Mouse (Mus musculus): ENCODE data around the gene Mtrex.

Mtrex gene

DNA sequence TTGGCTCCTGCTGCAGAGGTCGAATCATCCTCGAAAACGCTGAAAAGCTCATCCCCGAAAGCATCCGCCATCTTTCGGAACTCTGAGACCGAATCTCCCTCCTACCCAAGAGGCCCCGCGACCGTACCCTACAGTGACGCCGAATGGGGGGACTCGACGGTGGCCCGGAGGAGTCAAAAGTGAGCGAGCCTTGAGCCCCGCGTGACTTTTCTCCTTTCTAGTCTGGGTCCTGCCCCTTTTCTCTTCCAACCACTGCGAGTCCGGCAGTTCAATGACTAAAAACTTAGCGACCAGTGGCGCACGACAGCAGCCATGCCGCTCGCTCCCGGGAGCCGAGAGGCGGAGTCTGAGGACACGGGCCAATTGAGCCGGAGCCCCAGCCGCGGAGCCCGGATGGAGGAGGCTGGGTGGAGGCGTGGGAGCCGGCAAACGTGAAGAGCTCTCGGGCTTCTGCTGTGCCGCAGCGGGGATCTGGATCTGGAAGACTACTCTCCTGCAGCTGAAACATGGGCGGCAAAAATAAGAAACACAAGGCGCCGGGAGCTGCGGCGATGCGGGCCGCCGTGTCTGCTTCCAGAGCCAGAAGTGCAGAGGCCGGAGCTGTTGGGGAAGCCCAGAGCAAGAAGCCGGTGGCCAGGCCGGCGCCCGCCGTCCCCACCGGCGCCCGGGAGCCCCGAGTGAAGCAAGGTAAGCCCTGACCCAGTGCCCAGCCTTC, at the start of gene Mtrex, which contains the start of gene Dhx29:
TSS of gene Mtrex (minus strand) at position 112 of the 715 bp plus-strand sequence.
TSS of gene Dhx29 (plus strand) at position 168 of the 715 bp plus-strand sequence.
- DNase-seq (ENCODE audit: low spot score in 2 of 2) = peak; percentile 98 to 99

DNA sequence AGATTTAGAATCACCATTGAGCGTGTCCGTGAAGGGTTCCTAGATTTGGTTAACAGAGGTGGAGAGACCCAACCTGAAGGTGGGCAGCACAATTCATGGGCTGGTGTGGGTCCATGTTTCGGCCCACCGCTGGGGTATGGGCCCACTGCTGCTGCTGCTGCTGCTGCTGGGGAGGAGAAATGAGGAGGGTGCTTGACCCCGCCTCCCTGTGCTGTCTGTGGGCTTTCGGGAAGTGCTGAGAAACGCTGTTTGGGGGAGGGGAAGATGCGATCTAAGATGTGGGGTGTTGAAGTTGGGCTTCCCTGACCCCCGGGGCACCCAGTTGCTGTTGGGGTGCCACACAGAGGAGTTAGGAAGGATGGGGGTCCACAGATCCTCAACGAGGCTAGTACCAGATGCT, 49.5 kb upstream of the Mtrex start:
- DNase-seq (ENCODE audit: low spot score in 2 of 2) = no peak

DNA sequence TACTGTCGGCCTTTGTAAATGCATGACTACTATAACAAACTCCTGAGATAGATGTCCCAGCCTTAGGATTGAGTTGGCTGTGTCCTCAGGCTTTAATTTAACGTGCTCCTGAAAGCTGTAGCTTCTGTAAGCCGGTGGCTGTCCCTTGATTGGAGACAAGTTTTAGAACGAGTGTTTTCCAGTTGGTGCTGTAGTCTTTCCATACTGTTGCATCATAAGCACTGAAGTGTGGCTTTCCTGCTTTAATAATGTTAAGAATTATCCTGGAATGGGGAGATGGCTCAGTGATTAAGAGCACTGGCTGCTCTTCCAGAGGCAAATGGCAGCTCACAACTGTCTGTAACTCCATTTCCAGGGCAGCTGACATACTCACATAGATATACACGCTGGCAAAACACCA, 40.1 kb upstream of the Mtrex start:
- DNase-seq (ENCODE audit: low spot score in 2 of 2) = no peak

DNA sequence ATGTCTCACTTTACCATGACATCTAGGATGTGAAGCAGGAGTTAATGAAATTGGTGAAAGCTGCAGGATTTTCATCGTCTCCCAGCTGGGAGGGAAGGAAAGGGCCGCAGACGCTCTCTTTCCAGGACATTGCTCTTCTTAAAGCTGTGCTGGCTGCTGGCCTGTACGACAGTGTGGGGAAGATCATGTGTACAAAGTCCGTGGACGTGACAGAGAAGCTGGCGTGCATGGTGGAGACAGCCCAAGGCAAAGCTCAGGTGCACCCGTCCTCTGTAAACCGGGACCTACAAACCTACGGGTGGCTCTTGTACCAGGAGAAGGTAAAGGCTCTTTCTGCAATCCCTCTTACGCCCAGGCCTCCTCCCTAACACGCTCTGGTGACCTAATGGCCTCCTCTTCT, 37.2 kb upstream of the Mtrex start:
- no peak for DNase-seq (ENCODE audit: low spot score in 2 of 2)

DNA sequence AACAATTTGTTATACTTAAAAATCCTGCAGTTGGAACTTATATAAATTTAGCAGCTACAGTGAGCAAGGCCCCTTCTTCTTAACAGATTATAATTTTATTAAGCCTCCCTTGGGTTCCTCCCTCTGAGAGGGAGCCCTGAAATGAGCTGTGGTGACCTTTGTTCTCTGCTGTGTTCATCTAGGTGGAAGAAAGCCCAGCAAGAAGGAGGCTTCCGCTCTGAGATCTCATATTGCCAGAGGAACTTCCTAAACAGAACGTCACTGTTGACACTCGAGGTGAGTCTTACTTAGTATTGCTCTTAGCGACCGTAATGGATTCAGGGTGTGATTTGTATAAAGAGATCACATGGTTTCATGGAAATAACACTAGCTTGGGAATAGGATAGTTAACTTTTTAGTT, 35.9 kb upstream of the Mtrex start:
- DNase-seq (ENCODE audit: low spot score in 2 of 2) = no peak

DNA sequence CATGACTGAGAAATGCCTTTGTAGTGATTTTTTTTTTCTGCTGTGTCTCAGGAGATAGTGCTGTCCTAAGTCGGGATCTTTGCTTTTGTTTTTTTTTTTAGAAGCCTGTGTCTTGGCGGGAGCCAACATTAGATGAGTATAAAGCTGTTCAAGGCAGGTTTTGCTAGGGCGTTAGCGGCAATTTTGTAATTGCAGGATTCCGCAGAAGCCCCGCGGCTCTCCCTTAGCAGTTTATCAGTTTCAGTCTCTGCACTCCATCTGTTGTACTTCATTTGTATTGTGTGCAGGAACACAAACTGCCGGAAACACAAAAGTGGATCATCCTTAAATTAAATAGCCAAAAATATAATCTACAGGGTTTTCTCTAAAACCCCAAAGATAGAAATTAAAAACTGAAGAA, 26.9 kb upstream of the Mtrex start:
- DNase-seq (ENCODE audit: low spot score in 2 of 2) = no peak

DNA sequence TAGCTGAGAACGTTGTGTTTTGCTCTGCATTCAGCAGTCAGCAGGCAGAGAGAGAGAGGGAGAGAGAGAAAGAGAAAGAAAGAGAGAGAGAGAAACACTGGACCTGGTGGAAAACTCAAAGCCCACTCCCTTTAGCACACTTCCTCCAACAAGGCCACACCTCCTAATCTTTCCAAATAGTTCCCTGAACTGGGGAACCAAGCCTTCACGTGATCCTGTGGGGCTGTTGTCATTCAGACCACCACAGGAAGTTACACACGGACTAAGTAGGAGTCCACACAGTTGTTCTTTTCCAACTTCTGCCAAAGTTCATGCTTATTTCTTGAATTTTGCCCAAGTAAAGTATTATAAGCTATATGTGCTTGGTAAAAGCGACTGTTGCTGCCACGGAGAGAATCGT, 18.7 kb upstream of the Mtrex start:
- no peak for DNase-seq (ENCODE audit: low spot score in 2 of 2)

DNA sequence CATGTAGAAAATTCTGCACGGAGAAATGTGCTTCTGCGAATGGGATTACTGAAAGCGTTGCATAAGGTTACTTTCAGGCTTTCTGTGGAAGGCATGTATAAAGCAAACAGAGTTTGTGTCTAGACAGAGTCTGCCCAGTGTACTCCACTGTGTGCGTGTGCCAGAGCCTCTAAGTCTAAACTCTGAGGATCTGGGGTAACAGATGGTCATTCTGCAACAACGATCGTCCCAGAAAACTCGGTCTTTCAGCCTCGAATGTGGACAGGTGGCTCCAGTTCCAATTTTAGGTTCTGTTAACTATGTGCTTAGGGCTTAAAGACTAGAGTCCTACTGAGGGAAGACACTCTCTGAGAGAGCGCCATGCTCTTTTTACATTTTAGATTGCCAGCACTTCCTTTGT, 18.1 kb upstream of the Mtrex start:
- DNase-seq (ENCODE audit: low spot score in 2 of 2) = peak in 1 of 2 experiments; percentile 16

DNA sequence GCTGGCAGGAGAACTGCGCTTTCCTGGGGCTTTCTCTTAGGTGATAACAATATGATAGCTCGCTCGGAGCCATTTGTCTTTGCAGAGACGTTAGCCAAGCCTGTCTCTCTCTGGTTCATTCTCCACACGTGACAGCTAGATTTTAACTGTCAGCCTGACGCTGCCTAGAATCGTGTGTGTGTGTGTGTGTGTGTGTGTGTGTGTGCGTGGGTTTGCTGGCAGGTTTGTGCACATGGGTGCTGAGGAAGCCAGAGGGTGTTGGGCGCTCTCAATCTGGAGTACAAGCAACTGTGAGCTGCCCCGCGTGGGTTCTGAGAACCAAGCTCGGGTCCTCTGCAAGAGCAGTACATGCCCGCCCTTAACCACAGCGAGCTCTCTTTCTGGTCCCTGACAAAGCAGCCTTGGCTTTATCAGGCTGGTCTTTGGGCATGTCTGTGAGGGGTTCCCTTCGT, 14.7 kb upstream of the Mtrex start:
- DNase-seq (ENCODE audit: low spot score in 2 of 2) = peak in 1 of 2 experiments; percentile 39

DNA sequence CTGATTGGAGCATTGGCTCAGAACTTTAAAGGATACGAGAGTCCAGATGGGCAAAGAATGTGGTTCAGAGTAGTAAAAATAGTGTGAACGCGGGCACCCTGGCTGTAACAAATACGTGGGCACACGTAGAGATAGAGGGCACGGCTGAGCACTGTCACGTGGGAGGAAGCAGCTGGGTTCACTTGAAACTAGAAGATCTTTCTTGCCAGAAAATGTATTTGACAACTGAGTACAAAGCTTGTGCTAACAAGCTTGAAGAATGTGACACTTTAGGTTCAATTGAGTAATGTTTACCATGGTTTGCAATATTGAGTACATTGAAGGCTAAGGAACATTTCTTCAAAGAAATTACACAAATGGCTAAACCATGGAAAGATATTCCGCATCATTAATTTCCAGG, 10.9 kb upstream of the Mtrex start:
- no peak for DNase-seq (ENCODE audit: low spot score in 2 of 2)

DNA sequence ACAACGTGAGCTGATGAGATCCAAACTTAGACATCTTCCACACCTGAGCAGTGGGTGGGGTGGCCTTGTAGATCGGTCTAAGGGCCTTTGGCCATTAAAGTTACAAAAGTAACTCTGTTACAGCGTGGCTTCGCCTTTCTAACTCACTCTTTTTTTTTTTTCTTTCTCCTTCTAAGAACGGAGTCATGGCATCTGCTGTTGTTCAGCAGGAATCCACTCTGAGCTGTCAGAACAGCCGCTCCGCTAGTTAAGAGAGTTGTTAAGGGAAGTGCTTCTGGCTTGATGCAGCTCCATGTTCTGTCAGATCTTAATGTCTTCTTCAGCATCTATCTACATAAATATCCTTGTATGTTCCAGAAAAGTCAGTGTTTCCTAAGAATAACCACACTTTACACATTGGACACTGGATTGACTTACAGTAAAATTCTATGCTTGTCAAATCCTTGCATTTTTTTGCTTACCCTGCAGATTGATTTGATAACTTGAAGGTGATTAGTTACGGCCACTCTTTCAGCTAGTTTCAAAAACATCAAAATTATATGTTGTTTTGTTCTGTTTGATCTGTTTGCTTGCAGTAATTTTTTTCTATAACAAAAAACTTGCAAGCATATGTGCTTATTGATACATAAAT, 955 bp upstream of the Mtrex start:
- no peak for DNase-seq (ENCODE audit: low spot score in 2 of 2)

DNA sequence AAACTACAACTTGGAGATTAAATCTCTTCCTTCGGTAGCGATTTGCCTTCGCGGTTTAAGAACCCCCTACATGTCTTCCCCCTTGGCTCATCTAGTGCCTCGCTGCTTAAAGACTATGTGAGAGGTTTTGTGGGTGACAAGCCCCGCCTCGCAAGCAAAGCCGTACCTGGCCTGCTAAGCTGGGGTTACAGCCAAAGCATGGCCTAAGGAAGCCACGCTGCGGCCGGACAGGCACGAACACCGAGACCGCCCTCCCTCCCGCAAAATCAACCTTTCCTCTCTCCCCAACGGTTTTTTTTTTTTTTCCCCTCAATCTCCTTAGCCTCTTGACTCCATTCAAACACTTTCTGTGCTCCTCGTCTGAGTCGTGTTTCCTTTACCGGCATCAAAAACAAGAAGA, 402 bp downstream of the Mtrex start:
- DNase-seq (ENCODE audit: low spot score in 2 of 2) = no peak

DNA sequence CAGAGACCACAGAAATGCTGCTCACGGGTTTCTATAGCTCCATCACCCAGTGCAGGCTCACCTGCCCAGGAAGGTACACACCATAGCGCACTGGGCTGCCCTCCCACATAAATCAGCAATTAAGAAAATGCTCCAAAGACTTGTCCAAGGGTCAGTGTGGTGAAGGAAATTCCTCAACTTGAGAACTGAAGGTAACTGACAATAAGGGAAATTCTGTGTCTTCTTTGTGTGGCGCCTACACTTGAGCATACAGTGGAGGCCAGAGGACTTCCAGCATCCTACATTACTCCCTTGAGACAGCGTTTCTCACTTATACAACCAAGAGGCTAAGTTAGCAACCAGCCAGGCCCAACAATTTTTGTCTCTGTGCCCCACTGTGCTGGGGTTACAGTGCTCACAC, 1.2 kb downstream of the Mtrex start:
- DNase-seq (ENCODE audit: low spot score in 2 of 2) = no peak

DNA sequence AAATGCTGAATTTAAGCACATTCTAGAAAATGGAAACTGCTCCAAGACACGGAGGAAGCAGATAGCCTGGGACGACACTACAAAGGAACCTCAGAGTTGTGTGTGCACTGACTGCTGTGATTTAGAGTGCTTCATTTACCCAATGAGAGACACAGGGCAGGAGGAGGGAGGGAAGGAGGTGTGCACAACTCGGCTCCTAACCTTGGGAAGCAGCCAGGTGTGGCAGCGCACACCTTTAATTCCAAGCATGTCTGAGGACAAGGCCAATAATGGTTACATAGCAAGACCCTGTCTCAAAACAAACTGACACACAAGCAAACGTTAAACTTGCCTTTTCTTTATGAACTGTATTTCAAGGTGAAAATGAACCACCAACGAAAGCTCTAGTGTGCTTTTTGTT, 1.9 kb downstream of the Mtrex start:
- no peak for DNase-seq (ENCODE audit: low spot score in 2 of 2)

DNA sequence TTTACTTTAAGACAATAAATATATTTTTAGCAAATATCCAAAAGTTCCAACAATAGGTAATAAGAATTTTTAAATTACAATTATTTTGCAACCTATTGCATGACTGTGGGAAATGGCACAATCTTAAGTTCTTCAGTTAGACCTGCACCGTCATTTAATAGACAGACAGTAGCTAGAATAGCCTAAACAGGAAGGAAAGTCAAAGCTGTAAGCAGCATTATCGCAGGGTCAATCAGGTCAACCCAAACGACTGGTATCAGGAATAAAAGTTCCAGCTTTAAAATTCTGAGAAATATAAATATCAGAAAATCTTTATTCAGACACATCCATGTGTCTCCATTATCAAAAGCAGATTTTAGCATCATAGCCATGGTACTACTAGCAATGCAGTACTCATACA, 6.3 kb downstream of the Mtrex start:
- DNase-seq (ENCODE audit: low spot score in 2 of 2) = no peak

DNA sequence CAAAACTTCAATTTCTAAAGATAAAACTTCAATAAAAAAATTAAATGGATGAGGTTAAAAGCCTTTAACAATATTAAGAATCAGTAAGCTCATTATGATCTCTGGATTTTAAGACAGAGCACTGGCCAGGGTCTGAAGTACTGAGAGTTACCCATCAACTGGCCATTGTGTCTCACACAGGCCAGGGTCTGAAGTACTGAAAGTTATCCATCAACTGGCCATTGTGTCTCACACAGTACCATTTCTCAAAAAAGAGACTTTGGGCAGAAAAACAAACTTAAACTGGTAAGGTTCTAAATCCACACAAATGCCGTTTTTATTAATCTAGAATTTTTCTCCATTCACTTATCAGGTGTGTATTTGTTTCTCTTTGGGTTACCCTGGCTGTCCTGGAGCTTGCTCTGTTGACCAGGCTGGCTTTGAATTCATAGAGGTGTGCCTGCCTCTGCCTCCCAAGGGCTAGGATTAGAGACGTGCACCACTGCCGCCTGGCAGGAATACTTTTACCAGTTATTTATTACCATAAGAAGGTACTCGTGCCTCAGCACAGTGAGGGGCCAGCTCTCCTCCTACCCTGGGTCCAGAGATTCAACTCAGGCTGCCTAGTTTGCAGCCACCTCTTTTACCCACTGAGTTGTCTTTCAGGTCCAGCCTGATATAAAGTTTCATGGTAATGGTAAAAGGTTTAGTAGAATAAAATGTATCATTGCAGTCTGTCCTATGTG, 7.9 kb downstream of the Mtrex start:
- no peak for DNase-seq (ENCODE audit: low spot score in 2 of 2)

DNA sequence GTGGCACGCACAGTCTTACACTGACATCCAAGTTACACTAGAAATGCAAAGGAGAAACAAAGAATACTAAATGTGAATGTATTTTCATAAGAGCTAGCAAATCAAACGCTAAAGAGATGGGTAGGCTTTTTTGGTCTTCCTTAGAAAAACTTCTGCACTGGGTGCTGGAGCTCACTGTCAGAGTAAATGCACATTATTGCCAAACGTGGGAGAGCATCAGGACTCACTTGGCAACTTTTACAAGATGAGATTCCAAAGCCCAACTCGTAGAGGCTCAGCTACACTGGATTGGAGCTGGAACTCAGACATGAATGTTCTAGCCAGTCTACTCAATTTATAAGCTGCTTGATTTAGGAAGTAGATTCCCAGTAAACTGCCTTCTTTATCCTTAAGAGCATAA, 16.8 kb downstream of the Mtrex start:
- no peak for DNase-seq (ENCODE audit: low spot score in 2 of 2)

DNA sequence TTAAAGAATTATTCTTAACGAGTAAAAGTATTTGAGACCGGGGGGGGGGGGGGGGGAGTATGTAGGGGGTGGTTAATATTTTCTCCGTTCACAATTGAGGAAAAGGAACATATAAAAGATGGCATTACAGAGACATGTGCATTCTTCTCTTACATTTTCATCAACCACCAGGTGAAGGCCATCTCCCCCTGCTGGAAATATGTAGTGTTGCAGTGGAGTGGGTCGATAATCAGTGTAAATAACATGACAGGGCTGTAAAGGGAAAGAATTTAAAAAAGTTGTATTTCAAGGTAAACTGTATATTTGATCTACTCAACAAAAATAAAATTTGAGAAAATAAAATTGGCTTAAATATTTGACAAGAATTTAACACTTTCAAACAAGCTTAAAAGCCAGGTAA, 17.5 kb downstream of the Mtrex start:
- no peak for DNase-seq (ENCODE audit: low spot score in 2 of 2)

DNA sequence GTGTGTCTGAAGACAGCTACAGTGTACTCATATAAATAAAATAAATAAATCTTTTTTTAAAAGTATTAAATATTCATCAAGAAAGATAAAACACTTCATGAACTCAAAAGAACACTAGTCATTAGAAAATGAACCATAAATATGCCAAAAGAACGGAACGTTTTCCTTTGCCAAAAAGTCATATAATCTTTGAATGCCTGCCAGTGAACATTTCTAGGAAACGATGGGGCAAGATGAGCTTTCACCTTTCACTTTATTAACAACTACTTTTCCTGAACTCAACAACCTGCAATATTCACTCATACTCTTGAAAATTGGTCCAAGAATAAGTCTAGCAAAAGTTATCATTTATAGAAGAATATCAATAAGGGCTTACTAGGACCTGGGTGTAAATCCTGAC, 25.0 kb downstream of the Mtrex start:
- DNase-seq (ENCODE audit: low spot score in 2 of 2) = no peak

DNA sequence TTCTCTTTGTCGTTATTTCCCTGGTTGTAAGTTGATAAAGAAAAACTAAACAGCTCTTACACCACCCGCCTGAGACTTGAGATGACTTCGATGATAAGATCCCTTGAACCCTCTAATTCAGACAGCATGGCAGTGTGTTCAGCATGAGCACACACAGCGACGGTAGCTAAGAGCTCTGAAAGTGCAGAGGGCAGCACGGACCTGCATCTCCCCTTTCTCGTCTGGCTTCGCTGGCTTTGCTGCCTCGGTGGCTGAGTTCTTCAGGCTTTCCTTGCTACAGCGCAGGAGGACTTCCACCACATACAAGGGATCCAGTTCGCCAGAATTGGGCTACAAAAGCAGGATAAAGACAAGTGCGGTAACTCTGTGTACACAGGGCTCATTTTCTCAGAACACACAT, 40.0 kb downstream of the Mtrex start:
- no peak for DNase-seq (ENCODE audit: low spot score in 2 of 2)

DNA sequence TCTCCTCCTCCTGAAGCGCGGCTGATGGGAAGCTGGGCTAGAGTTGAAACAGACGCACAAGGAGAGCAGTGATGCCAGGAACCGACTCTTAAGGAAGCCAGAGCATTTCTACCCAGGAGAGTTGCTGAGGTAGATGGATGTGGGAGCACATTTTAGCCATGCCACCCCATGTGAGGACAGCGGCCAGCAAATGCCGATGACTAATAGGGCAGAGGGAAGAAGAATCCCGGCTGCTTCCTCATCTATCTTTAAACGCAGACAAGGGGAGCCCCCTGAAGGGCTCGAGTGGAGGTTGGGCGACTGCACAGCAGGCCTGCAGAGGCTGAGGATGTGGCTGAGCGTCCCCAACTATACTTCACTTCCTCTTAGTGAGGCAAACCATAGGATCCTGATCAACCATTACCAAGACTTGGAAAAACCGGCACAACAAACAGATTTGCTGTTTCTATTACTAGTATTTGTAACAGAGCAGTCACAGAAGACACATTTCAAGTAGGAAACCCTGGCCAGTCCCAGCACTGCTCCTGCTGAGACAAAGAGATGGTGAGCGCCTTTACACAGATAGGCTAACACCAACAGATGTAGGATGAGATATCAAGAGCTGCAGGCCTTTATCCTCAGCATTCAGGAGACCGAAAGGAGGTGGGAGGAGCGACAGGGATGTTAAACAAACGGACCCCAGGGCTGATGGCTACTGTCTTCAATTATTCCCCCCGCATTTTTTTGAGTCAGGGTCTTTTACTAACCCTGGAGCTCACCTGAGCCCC, 55.5 kb downstream of the Mtrex start:
- no peak for DNase-seq (ENCODE audit: low spot score in 2 of 2)

DNA sequence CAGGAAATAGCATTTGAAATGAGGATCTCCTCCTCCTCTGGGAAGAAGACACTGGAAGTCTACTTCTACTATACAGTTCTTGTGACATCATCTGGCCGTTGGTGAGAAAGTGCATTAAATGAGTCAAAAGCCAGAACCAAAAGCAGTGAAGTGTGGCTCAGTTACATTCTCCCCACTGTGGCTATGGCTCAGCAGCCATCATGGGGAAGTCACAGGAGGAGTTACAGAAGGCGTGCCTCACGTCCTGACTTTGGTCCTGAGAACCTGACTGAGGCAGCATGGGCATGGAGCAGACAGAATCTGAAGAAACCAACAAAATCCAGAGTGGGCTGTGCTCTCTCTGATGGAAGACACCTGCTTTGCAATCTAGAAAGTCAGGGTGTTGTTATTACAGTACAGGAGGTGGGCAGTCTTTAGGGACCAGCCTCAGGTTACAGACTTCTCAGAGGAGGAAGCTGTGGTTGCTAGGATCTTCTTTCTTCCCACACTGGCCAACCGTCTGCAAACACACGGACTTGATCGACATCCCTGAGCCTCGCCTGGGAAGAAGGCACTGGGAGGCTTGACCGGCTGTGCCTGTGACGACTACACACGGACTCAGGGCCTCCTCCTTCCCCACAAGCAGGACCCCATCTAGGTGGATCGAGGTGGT, 57.0 kb downstream of the Mtrex start:
- DNase-seq (ENCODE audit: low spot score in 2 of 2) = no peak
